ENCODE assay signal across 34 mouse cellular contexts in genomic region chr5:90588104-90588503, GRCm38 (mm10). TPM values are rescaled to one million over a fixed set of nuclear protein-coding genes. Genes with fewer than 3 reads are reported as not detected.
"Had no signal": no experiment of that assay in that cellular context is flagged by ENCODE, and none has a peak within 500 bp of the region (broad histone marks: within the 10 kb centered on the region; RNA-seq: fewer than 3 reads in every experiment).

No protein-coding gene starts in this region.

- H3K9me3 ChIP-seq: heart, embryonic 10.5 days; heart, embryonic 12.5 days; hindbrain, embryonic 10.5 days; hindbrain, embryonic 12.5 days; intestine, embryonic 15.5 days; kidney, embryonic 15.5 days; limb, embryonic 13.5 days; limb, embryonic 15.5 days; liver, embryonic 12.5 days had no signal

- DNase-seq: gastrocnemius, adult 2 months; gastrocnemius, postnatal 10 days; gastrocnemius, postnatal 25 days; heart, adult 18-20 months; heart, postnatal 10 days; heart, postnatal 4 days; kidney, adult 11 months; kidney, adult 2 months; kidney, adult 9 months; kidney, postnatal 14 days; kidney, postnatal 36 days; layer of hippocampus, adult 9-11 months; layer of hippocampus, postnatal 36 days; left cerebral cortex, postnatal 4 days had no signal

- H3K36me3 ChIP-seq: heart, embryonic 10.5 days; heart, embryonic 12.5 days; hindbrain, embryonic 10.5 days; hindbrain, embryonic 12.5 days; intestine, embryonic 15.5 days; kidney, embryonic 15.5 days; limb, embryonic 13.5 days; limb, embryonic 15.5 days; liver, embryonic 12.5 days had no signal

- H3K4me1 ChIP-seq: heart, embryonic 10.5 days; hindbrain, embryonic 10.5 days; hindbrain, embryonic 12.5 days had no signal

- H3K27ac ChIP-seq: gastrocnemius, adult 2 months; heart, embryonic 10.5 days; hindbrain, embryonic 12.5 days; hindbrain, embryonic 14.5 days; intestine, embryonic 15.5 days; kidney, embryonic 15.5 days; kidney, postnatal 0 days; limb, embryonic 13.5 days; limb, embryonic 15.5 days; liver, embryonic 12.5 days; liver, embryonic 14.5 days had no signal

- H3K27me3 ChIP-seq: heart, embryonic 12.5 days; hindbrain, embryonic 12.5 days; intestine, embryonic 15.5 days; kidney, embryonic 15.5 days; limb, embryonic 15.5 days; liver, embryonic 12.5 days had no signal

- H3K9ac ChIP-seq: intestine, embryonic 15.5 days; limb, embryonic 15.5 days; liver, embryonic 12.5 days; liver, embryonic 14.5 days had no signal

- ATAC-seq: liver, embryonic 12.5 days had no signal

RNA-seq across cellular contexts. Expression of gene 5830473C10Rik, which starts 27.2 kb away (rescaled TPM):
- total RNA-seq: gastrocnemius, adult 2 months; gastrocnemius, postnatal 10 days; gastrocnemius, postnatal 25 days; granulocyte monocyte progenitor cell, adult 5-6 weeks; heart, adult 18-20 months; heart, adult 8-10 months; heart, postnatal 10 days; heart, postnatal 25 days; heart, postnatal 4 days; layer of hippocampus, adult 18-20 months; layer of hippocampus, postnatal 36 days had no signal
- polyA plus RNA-seq: heart, embryonic 12.5 days; heart, embryonic 14.5 days; heart, embryonic 16.5 days; hindbrain, embryonic 12.5 days; intestine, embryonic 15.5 days; limb, embryonic 11.5 days; limb, embryonic 15.5 days had no signal

RNA-seq across cellular contexts. Expression of gene Rassf6, which starts 52.4 kb away (rescaled TPM):
- total RNA-seq: gastrocnemius, adult 2 months; gastrocnemius, postnatal 10 days; gastrocnemius, postnatal 25 days; gastrocnemius, postnatal 4 days; heart, adult 8-10 months; heart, postnatal 25 days had no signal
